Mouse (Mus musculus) embryo, embryonic 11 days (tissue): ENCODE data around the gene Selenoh.

Source experiments
- DNase-seq: peaks from one replicate; pipeline ENCODE4 v3.0.0-alpha.2; 2015

Gene Selenoh

GRCm38 (mm10) chr2:84669828-84670568 is 572 bp downstream of the Selenoh start:
- DNase-seq: peak; percentile 69

- DNase-seq: no peak
These were observed 4.5 kb downstream of the Selenoh start for GRCm38 (mm10) chr2:84666081-84666480.

- DNase-seq: peak; percentile 63
These were observed 7.7 kb downstream of the Selenoh start for GRCm38 (mm10) chr2:84662866-84663265.

- no peak for DNase-seq
These were observed 10.3 kb downstream of the Selenoh start for GRCm38 (mm10) chr2:84660253-84660652.

GRCm38 (mm10) chr2:84658806-84659205 is 11.8 kb downstream of the Selenoh start, which contains the start of gene Btbd18:
Gene Btbd18, plus strand, starts transcription at chr2:84659079.
- DNase-seq: no peak

- DNase-seq: no peak
These were observed 14.7 kb downstream of the Selenoh start for GRCm38 (mm10) chr2:84655864-84656263.

- no peak for DNase-seq
These were observed 17.2 kb downstream of the Selenoh start for GRCm38 (mm10) chr2:84653354-84653753.

GRCm38 (mm10) chr2:84650464-84651195 is 19.9 kb downstream of the Selenoh start, which contains the start of gene Ctnnd1:
Gene Ctnnd1, minus strand, starts transcription at chr2:84650765.
- peak; percentile 93 for DNase-seq

GRCm38 (mm10) chr2:84649674-84650073 is 20.9 kb downstream of the Selenoh start:
- DNase-seq: peak; percentile 42

GRCm38 (mm10) chr2:84648369-84648768 is 22.2 kb downstream of the Selenoh start:
- DNase-seq: peak; percentile 46

GRCm38 (mm10) chr2:84647051-84647568 is 23.5 kb downstream of the Selenoh start:
- DNase-seq: no peak

GRCm38 (mm10) chr2:84646138-84646537 is 24.4 kb downstream of the Selenoh start:
- no peak for DNase-seq

GRCm38 (mm10) chr2:84640833-84641232 is 29.7 kb downstream of the Selenoh start:
- no peak for DNase-seq

GRCm38 (mm10) chr2:84638428-84639220 is 31.9 kb downstream of the Selenoh start:
- DNase-seq: no peak

GRCm38 (mm10) chr2:84637452-84638165 is 33.0 kb downstream of the Selenoh start:
- DNase-seq: peak; percentile 27

- DNase-seq: peak; percentile 68
These were observed 34.3 kb downstream of the Selenoh start for GRCm38 (mm10) chr2:84636231-84636741.

GRCm38 (mm10) chr2:84635611-84636010 is 35.0 kb downstream of the Selenoh start:
- peak; percentile 76 for DNase-seq

GRCm38 (mm10) chr2:84634934-84635482 is 35.6 kb downstream of the Selenoh start:
- peak; percentile 50 for DNase-seq

GRCm38 (mm10) chr2:84634006-84634405 is 36.6 kb downstream of the Selenoh start:
- DNase-seq: no peak

GRCm38 (mm10) chr2:84632999-84633398 is 37.6 kb downstream of the Selenoh start:
- peak; percentile 46 for DNase-seq

- DNase-seq: no peak
These were observed 38.6 kb downstream of the Selenoh start for GRCm38 (mm10) chr2:84632001-84632400.

GRCm38 (mm10) chr2:84627036-84627435 is 43.5 kb downstream of the Selenoh start:
- DNase-seq: no peak
